Mouse (Mus musculus): ENCODE results near the gene Cphx1. TPM values are rescaled to one million over a fixed set of nuclear protein-coding genes. Genes with fewer than 3 reads are reported as not detected.

Cphx1 gene
- polyA plus RNA-seq, 1 experiment: not detected

Other genes with a start within 250 kb of the Cphx1 start
- gene Ppif, start 244.2 kb upstream of the Cphx1 start, polyA plus RNA-seq (2012; rRNA removed): 59.5 and 71.6 TPM in 2 replicates
- gene Zcchc24, start 169.3 kb upstream of the Cphx1 start, polyA plus RNA-seq (2012; rRNA removed): 14.8 and 19.6 TPM in 2 replicates
- gene Anxa11, start 96.1 kb upstream of the Cphx1 start, polyA plus RNA-seq (2012; rRNA removed): 2.3 and 3.4 TPM in 2 replicates
- gene Plac9a, start 35.2 kb upstream of the Cphx1 start, polyA plus RNA-seq (2012; rRNA removed): 0.29 TPM in 1 of 2 replicates, not detected in the other
- gene Tmem254a, start 10.6 kb upstream of the Cphx1 start, polyA plus RNA-seq (2012; rRNA removed): 3.0 and 3.4 TPM in 2 replicates
- gene Duxbl1, start 40.3 kb downstream of the Cphx1 start, polyA plus RNA-seq (2012; rRNA removed): 8.7 and 8.8 TPM in 2 replicates
- 6.8 and 7.7 TPM in 2 replicates for gene Gm9780, start 104.4 kb downstream of the Cphx1 start, polyA plus RNA-seq (2012; rRNA removed)
- gene Tmem254c, start 129.1 kb downstream of the Cphx1 start, polyA plus RNA-seq (2012; rRNA removed): 1.9 TPM in 1 of 2 replicates, not detected in the other
- gene Cphx2, start 143.2 kb downstream of the Cphx1 start, polyA plus RNA-seq (2012; rRNA removed): not detected in 2 replicates
- not detected in 2 replicates for gene Cphx3, start 144.0 kb downstream of the Cphx1 start, polyA plus RNA-seq (2012; rRNA removed)
- not detected in 2 replicates for gene Duxbl2, start 180.0 kb downstream of the Cphx1 start, polyA plus RNA-seq (2012; rRNA removed)
- gene Plac9b, start 244.2 kb downstream of the Cphx1 start, polyA plus RNA-seq (2012; rRNA removed): 2.8 and 3.0 TPM in 2 replicates